Mouse (Mus musculus): Measurements from ENCODE around the gene Slc19a1. TPM values are rescaled to one million over a fixed set of nuclear protein-coding genes. Genes with fewer than 3 reads are reported as not detected.

The Slc19a1 gene
- polyA plus RNA-seq (2015; fragmentation: Nextera tagmentation; extraction: Ambion mirVana) = 9.6 and 15.0 TPM in 2 replicates

- H3K27ac ChIP-seq = peak within 1 kb of the TSS; percentile 46; the same call in 1 of the 2 replicates
- H3K4me3 ChIP-seq = peak within 1 kb of the TSS; percentile 70
- H3K4me2 ChIP-seq = peak within 1 kb of the TSS; percentile 96
- WGBS = 50% methylated on average over 13 of the region's 13 CpGs
- no peaks in the 10 kb centered on the region for H3K36me3 ChIP-seq
- ATAC-seq (replicated peaks; ENCODE audit: insufficient number of reproducible peaks, insufficient read depth, low FRiP score, low read depth) = no peak
- peaks cover 4% of the 10 kb centered on the region; the same call in 1 of the 2 replicates for H3K27me3 ChIP-seq
- H3K4me1 ChIP-seq (replicated peaks) = peaks cover 15% of the 10 kb centered on the region
- H3K9ac ChIP-seq = peak within 1 kb of the TSS; percentile 71
- H3K9me3 ChIP-seq (replicated peaks) = no peaks in the 10 kb centered on the region
Measured at GRCm38 (mm10) chr10:77031768-77032375, at the start of gene Slc19a1. TSS of gene Slc19a1 (plus strand) at chr10:77032241.

- Histone ChIP-seq H3K4me1 (replicated peaks) (no peaks in the 10 kb centered on the region), H3K4me2 (no peak overlapping the region), H3K4me3 (no peak overlapping the region), H3K9me3 (replicated peaks) (no peaks in the 10 kb centered on the region), H3K27ac (no peak overlapping the region), H3K36me3 (no peaks in the 10 kb centered on the region), H3K9ac (no peak overlapping the region), H3K27me3 (peaks cover 6% of the 10 kb centered on the region; the same call in 1 of the 2 replicates)
- 74% methylated on average over 5 of the region's 5 CpGs for WGBS
- no peak for ATAC-seq (replicated peaks; ENCODE audit: insufficient number of reproducible peaks, insufficient read depth, low FRiP score, low read depth)
Measured at GRCm38 (mm10) chr10:76988586-76988985, 43.5 kb upstream of the Slc19a1 start.

- ATAC-seq (replicated peaks; ENCODE audit: insufficient number of reproducible peaks, insufficient read depth, low FRiP score, low read depth) = no peak
- H3K9me3 ChIP-seq (replicated peaks) = no peaks in the 10 kb centered on the region
- 0 out of 2 replicates have a peak, but pooled peaks cover under 1% of the 10 kb centered on the region for H3K4me1 ChIP-seq (replicated peaks)
- 69% methylated on average over 3 of the region's 3 CpGs for WGBS
- H3K4me2 ChIP-seq = no peak overlapping the region
- H3K27me3 ChIP-seq = no peaks in the 10 kb centered on the region
- H3K36me3 ChIP-seq = no peaks in the 10 kb centered on the region
- H3K27ac ChIP-seq = no peak overlapping the region
- H3K9ac ChIP-seq = no peak overlapping the region
- H3K4me3 ChIP-seq = no peak overlapping the region
Measured at GRCm38 (mm10) chr10:76992456-76992855, 39.6 kb upstream of the Slc19a1 start.

GRCm38 (mm10) chr10:76997759-76998513 lies 34.1 kb upstream of the Slc19a1 start:
- Histone ChIP-seq H3K36me3 (no peaks in the 10 kb centered on the region), H3K4me3 (no peak overlapping the region), H3K27ac (peak overlapping the region; percentile 82), H3K27me3 (no peaks in the 10 kb centered on the region), H3K4me1 (replicated peaks) (peaks cover 9% of the 10 kb centered on the region), H3K9me3 (replicated peaks) (no peaks in the 10 kb centered on the region), H3K9ac (no peak overlapping the region), H3K4me2 (peak overlapping the region; percentile 32)
- WGBS = 20% methylated on average over 17 of the region's 17 CpGs
- ATAC-seq (replicated peaks; ENCODE audit: insufficient number of reproducible peaks, insufficient read depth, low FRiP score, low read depth) = peak; percentile 90

- peaks cover 9% of the 10 kb centered on the region for H3K4me1 ChIP-seq (replicated peaks)
- no peak overlapping the region for H3K4me2 ChIP-seq
- H3K36me3 ChIP-seq = no peaks in the 10 kb centered on the region
- H3K4me3 ChIP-seq = no peak overlapping the region
- no peaks in the 10 kb centered on the region for H3K27me3 ChIP-seq
- no peak overlapping the region for H3K27ac ChIP-seq
- WGBS = 47% methylated on average over 7 of the region's 7 CpGs
- H3K9ac ChIP-seq = no peak overlapping the region
- no peaks in the 10 kb centered on the region for H3K9me3 ChIP-seq (replicated peaks)
- no peak for ATAC-seq (replicated peaks; ENCODE audit: insufficient number of reproducible peaks, insufficient read depth, low FRiP score, low read depth)
Measured at GRCm38 (mm10) chr10:77004936-77005335, 27.1 kb upstream of the Slc19a1 start.

- no peak overlapping the region for H3K27ac ChIP-seq
Measured at GRCm38 (mm10) chr10:77007433-77008108, 24.5 kb upstream of the Slc19a1 start.

GRCm38 (mm10) chr10:77008109-77008561 lies 23.9 kb upstream of the Slc19a1 start:
- peak; percentile 33; the same call in 1 of the 2 replicates for ATAC-seq (replicated peaks; ENCODE audit: insufficient number of reproducible peaks, insufficient read depth, low FRiP score, low read depth)
- H3K27ac ChIP-seq = no peak overlapping the region; the same call in 1 of the 2 replicates
- no peak overlapping the region for H3K4me3 ChIP-seq
- WGBS = 25% methylated on average over 9 of the region's 9 CpGs
- no peaks in the 10 kb centered on the region for H3K27me3 ChIP-seq
- H3K36me3 ChIP-seq = no peaks in the 10 kb centered on the region
- H3K4me2 ChIP-seq = no peak overlapping the region
- H3K9ac ChIP-seq = no peak overlapping the region
- no peaks in the 10 kb centered on the region for H3K9me3 ChIP-seq (replicated peaks)
- peaks cover 12% of the 10 kb centered on the region for H3K4me1 ChIP-seq (replicated peaks)

More at GRCm38 (mm10) chr10:77007433-77008108, 24.5 kb upstream of the Slc19a1 start:
- Histone ChIP-seq H3K9ac (no peak overlapping the region), H3K27me3 (no peaks in the 10 kb centered on the region), H3K9me3 (replicated peaks) (no peaks in the 10 kb centered on the region), H3K36me3 (no peaks in the 10 kb centered on the region), H3K4me3 (no peak overlapping the region), H3K4me2 (no peak overlapping the region), H3K4me1 (replicated peaks) (peaks cover 12% of the 10 kb centered on the region)
- ATAC-seq (replicated peaks; ENCODE audit: insufficient number of reproducible peaks, insufficient read depth, low FRiP score, low read depth) = no peak
- WGBS = 52% methylated on average over 8 of the region's 8 CpGs

- Histone ChIP-seq H3K9ac (no peak overlapping the region), H3K4me3 (no peak overlapping the region), H3K9me3 (replicated peaks) (no peaks in the 10 kb centered on the region), H3K27me3 (no peaks in the 10 kb centered on the region), H3K36me3 (no peaks in the 10 kb centered on the region), H3K4me2 (no peak overlapping the region), H3K4me1 (replicated peaks) (peaks cover 12% of the 10 kb centered on the region), H3K27ac (no peak overlapping the region)
- no peak for ATAC-seq (replicated peaks; ENCODE audit: insufficient number of reproducible peaks, insufficient read depth, low FRiP score, low read depth)
- WGBS = 87% methylated on average over 2 of the region's 3 CpGs
Measured at GRCm38 (mm10) chr10:77008698-77009097, 23.3 kb upstream of the Slc19a1 start.

- Histone ChIP-seq H3K27me3 (no peaks in the 10 kb centered on the region), H3K4me3 (no peak overlapping the region), H3K9ac (no peak overlapping the region), H3K27ac (no peak overlapping the region), H3K4me1 (replicated peaks) (peaks cover 12% of the 10 kb centered on the region), H3K4me2 (no peak overlapping the region), H3K36me3 (no peaks in the 10 kb centered on the region), H3K9me3 (replicated peaks) (no peaks in the 10 kb centered on the region)
- no peak for ATAC-seq (replicated peaks; ENCODE audit: insufficient number of reproducible peaks, insufficient read depth, low FRiP score, low read depth)
- 62% methylated on average over 4 of the region's 4 CpGs for WGBS
Measured at GRCm38 (mm10) chr10:77011681-77012080, 20.4 kb upstream of the Slc19a1 start.

GRCm38 (mm10) chr10:77016080-77016479 lies 16.0 kb upstream of the Slc19a1 start:
- Histone ChIP-seq H3K4me2 (no peak overlapping the region), H3K36me3 (no peaks in the 10 kb centered on the region), H3K27me3 (no peaks in the 10 kb centered on the region), H3K27ac (no peak overlapping the region), H3K4me3 (no peak overlapping the region), H3K9me3 (replicated peaks) (no peaks in the 10 kb centered on the region), H3K9ac (no peak overlapping the region), H3K4me1 (replicated peaks) (0 out of 2 replicates have a peak, but pooled peaks cover 2% of the 10 kb centered on the region)
- no peak for ATAC-seq (replicated peaks; ENCODE audit: insufficient number of reproducible peaks, insufficient read depth, low FRiP score, low read depth)
- 77% methylated on average over 7 of the region's 7 CpGs for WGBS

- Histone ChIP-seq H3K36me3 (no peaks in the 10 kb centered on the region), H3K27ac (no peak overlapping the region), H3K9me3 (replicated peaks) (no peaks in the 10 kb centered on the region), H3K4me2 (no peak overlapping the region), H3K4me1 (replicated peaks) (0 out of 2 replicates have a peak, but pooled peaks cover under 1% of the 10 kb centered on the region), H3K27me3 (no peaks in the 10 kb centered on the region), H3K9ac (no peak overlapping the region), H3K4me3 (no peak overlapping the region)
- no peak for ATAC-seq (replicated peaks; ENCODE audit: insufficient number of reproducible peaks, insufficient read depth, low FRiP score, low read depth)
- WGBS = 55% methylated on average over 8 of the region's 8 CpGs
Measured at GRCm38 (mm10) chr10:77016499-77016898, 15.5 kb upstream of the Slc19a1 start.

Data from heart, embryonic 15.5 days (tissue).